Mouse (Mus musculus) olfactory bulb, adult 2 months (tissue): ENCODE measurements around the gene Mettl7a1.

Experiments used
- CTCF ChIP-seq: fragments of 200-500 bp; IDR thresholded peaks from 2 replicates; pipeline ENCODE4 v1.5.1; 2012; ENCODE audit warnings: low read depth, mild to moderate bottlenecking, low read length, moderate library complexity; ENCODE audit not compliant: insufficient read depth
- POLR2A ChIP-seq: fragments of 200-500 bp; IDR thresholded peaks from 2 replicates; pipeline ENCODE4 v1.6.1; 2012; ENCODE audit warnings: mild to moderate bottlenecking, low read depth, low read length, moderate library complexity; ENCODE audit not compliant: insufficient read depth

GRCm38 (mm10) chr15:100268916-100269315 is 35.0 kb upstream of the Mettl7a1 start:
- TF ChIP-seq CTCF, result no peak
- no peak for TF ChIP-seq POLR2A
